ENCODE assay signal across 7 mouse cellular contexts in the genomic region with DNA sequence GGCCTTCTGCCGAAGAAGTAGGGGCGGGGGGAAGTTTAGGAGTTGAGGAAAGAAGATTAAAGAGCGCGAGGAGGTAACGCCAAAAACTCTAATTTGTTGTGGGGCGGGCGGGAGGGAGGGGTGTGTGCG. TPM values are rescaled to one million over a fixed set of nuclear protein-coding genes. Genes with fewer than 3 reads are reported as not detected.
DNase-seq lines count a peak whose midpoint lies in the region; ATAC-seq and TF ChIP-seq lines count a peak whose summit lies in the region.

A gene (plus strand): TSS at position 30 of the 129 bp plus-strand sequence.

- no peak for TF ChIP-seq EP300 in CH12.LX (IDR thresholded peaks at IDR 0.05; ENCODE audit: low read length)
- no peak for TF ChIP-seq EP300 in liver, embryonic 14.5 days (IDR thresholded peaks at IDR 0.05; ENCODE audit: low read depth)

- no peak for TF ChIP-seq RAD21 in CH12.LX (IDR thresholded peaks at IDR 0.05; ENCODE audit: low read depth, low read length)

- DNase-seq in CH12.LX (ENCODE audit: extremely low read depth), result no peak
- no peak for DNase-seq in hindbrain, embryonic 11.5 days (ENCODE audit: low spot score)
- no peak for DNase-seq in liver, embryonic 14.5 days (ENCODE audit: low read depth in 3 of 3, low spot score in 3 of 3)
- DNase-seq in retina, embryonic 14.5 days (ENCODE audit: low spot score), result no peak
- DNase-seq in kidney, postnatal 4 days, result no peak

- peak within 1 kb of the TSS; percentile 99 for H3K9ac ChIP-seq in CH12.LX (ENCODE audit: insufficient read depth, low read depth)
- peak within 1 kb of the TSS; percentile 81 for H3K9ac ChIP-seq in forebrain, embryonic 12.5 days
- peak within 1 kb of the TSS; percentile 74 for H3K9ac ChIP-seq in hindbrain, embryonic 11.5 days (ENCODE audit: low read depth, low read length)
- peak within 1 kb of the TSS; percentile 84 for H3K9ac ChIP-seq in liver, embryonic 14.5 days (replicated peaks)

- H3K79me2 ChIP-seq in C2C12 (ENCODE audit: control insufficient read depth, insufficient read depth), result no peaks in the 10 kb centered on the region
- no peaks in the 10 kb centered on the region; the same call in 1 of the 2 replicates for H3K79me2 ChIP-seq in CH12.LX (replicated peaks; ENCODE audit: control insufficient read depth, extremely low read depth, insufficient read depth, poor library complexity, severe bottlenecking)

- no peaks in the 10 kb centered on the region for H3K36me3 ChIP-seq in C2C12 (ENCODE audit: control insufficient read depth, insufficient read depth)
- no peaks in the 10 kb centered on the region for H3K36me3 ChIP-seq in CH12.LX (replicated peaks in 1 of 2; ENCODE audit: control insufficient read depth in 1 of 2, insufficient read depth in 1 of 2, low read length in 1 of 2)
- H3K36me3 ChIP-seq in forebrain, embryonic 12.5 days (replicated peaks), result no peaks in the 10 kb centered on the region
- no peaks in the 10 kb centered on the region for H3K36me3 ChIP-seq in hindbrain, embryonic 11.5 days (ENCODE audit: control insufficient read depth, insufficient read depth, low read length)
- no peaks in the 10 kb centered on the region for H3K36me3 ChIP-seq in liver, embryonic 14.5 days (replicated peaks; ENCODE audit: control insufficient read depth, insufficient read depth, low read depth)

- in situ Hi-C loops in CH12.LX (cut with MboI; ENCODE audit: low pct_ligation_motif_present, low pct_unique_long_range_greater_than_20kb, low sequenced_read_pairs), result no loop called here

- H3K9me3 ChIP-seq in CH12.LX (replicated peaks; ENCODE audit: low read length), result no peaks in the 10 kb centered on the region
- no peaks in the 10 kb centered on the region for H3K9me3 ChIP-seq in forebrain, embryonic 12.5 days
- H3K9me3 ChIP-seq in hindbrain, embryonic 11.5 days (ENCODE audit: control insufficient read depth, low read length), result no peaks in the 10 kb centered on the region
- no peaks in the 10 kb centered on the region for H3K9me3 ChIP-seq in liver, embryonic 14.5 days (ENCODE audit: control insufficient read depth, low read length)

- H3K4me3 ChIP-seq in C2C12 (ENCODE audit: insufficient read depth, poor library complexity, severe bottlenecking) (peak within 1 kb of the TSS; percentile 40), CH12.LX (replicated peaks in 1 of 3; ENCODE audit: low read depth in 2 of 3, low read length in 2 of 3, poor library complexity in 1 of 3) (peak within 1 kb of the TSS; percentile 52 to 86 (median 75))
- H3K4me3 ChIP-seq in forebrain, embryonic 12.5 days (replicated peaks), result peak within 1 kb of the TSS; percentile 69
- H3K4me3 ChIP-seq in hindbrain, embryonic 11.5 days (ENCODE audit: low read depth, low read length), result peak within 1 kb of the TSS; percentile 63
- peak within 1 kb of the TSS; percentile 58 to 79 for H3K4me3 ChIP-seq in liver, embryonic 14.5 days (ENCODE audit: insufficient read depth in 1 of 2, low read depth in 2 of 2, low read length in 2 of 2)

- 0% methylated on average over 5 of the region's 8 CpGs for WGBS in forebrain, embryonic 12.5 days
- WGBS in hindbrain, embryonic 11.5 days, result 0% methylated on average over 7 of the region's 8 CpGs
- 0% methylated on average over 7 of the region's 8 CpGs for WGBS in liver, embryonic 14.5 days (ENCODE audit: insufficient replicate concordance)

- no peak for ATAC-seq in forebrain, embryonic 12.5 days (ENCODE audit: low FRiP score)
- ATAC-seq in hindbrain, embryonic 11.5 days (ENCODE audit: low FRiP score), result no peak
- no peak for ATAC-seq in liver, embryonic 14.5 days (ENCODE audit: insufficient read depth)

- H3K27me3 ChIP-seq in C2C12 (ENCODE audit: control insufficient read depth, insufficient read depth, insufficient read length), result no peaks in the 10 kb centered on the region
- no peaks in the 10 kb centered on the region for H3K27me3 ChIP-seq in CH12.LX (replicated peaks)
- H3K27me3 ChIP-seq in forebrain, embryonic 12.5 days, result no peaks in the 10 kb centered on the region
- H3K27me3 ChIP-seq in hindbrain, embryonic 11.5 days (ENCODE audit: control insufficient read depth, insufficient read depth, low read length), result no peaks in the 10 kb centered on the region
- no peaks in the 10 kb centered on the region for H3K27me3 ChIP-seq in liver, embryonic 14.5 days (ENCODE audit: control insufficient read depth, insufficient read depth, low read length)

- TF ChIP-seq CTCF in C2C12 (IDR thresholded peaks at IDR 0.05; ENCODE audit: control insufficient read depth, insufficient read depth, insufficient read length) (no peak), CH12.LX (conservative IDR thresholded peaks at IDR 0.05 in 1 of 2, IDR thresholded peaks at IDR 0.05 in 1 of 2; ENCODE audit: low read depth in 2 of 2, low read length in 2 of 2) (no peak)
- TF ChIP-seq CTCF in liver, embryonic 14.5 days (IDR thresholded peaks at IDR 0.05; ENCODE audit: low read depth), result no peak

- dilution Hi-C loops in CH12.LX (cut with MboI; ENCODE audit: extremely low pct_ligation_motif_present, extremely low pct_unique_long_range_greater_than_20kb, low sequenced_read_pairs), result no loop called here

- no peak for TF ChIP-seq POLR2A in CH12.LX (IDR thresholded peaks at IDR 0.05; ENCODE audit: low read depth, low read length)

- H3K27ac ChIP-seq in CH12.LX (ENCODE audit: insufficient read depth, low read depth), result peak within 1 kb of the TSS; percentile 68
- peak within 1 kb of the TSS; percentile 99 for H3K27ac ChIP-seq in forebrain, embryonic 12.5 days
- peak within 1 kb of the TSS; percentile 96 for H3K27ac ChIP-seq in hindbrain, embryonic 11.5 days (ENCODE audit: low read depth, low read length)
- H3K27ac ChIP-seq in liver, embryonic 14.5 days, result peak within 1 kb of the TSS; percentile 82

- H3K4me2 ChIP-seq in CH12.LX (ENCODE audit: insufficient read depth, low read depth, poor library complexity, severe bottlenecking), result peak within 1 kb of the TSS; percentile 100
- H3K4me2 ChIP-seq in forebrain, embryonic 12.5 days, result peak within 1 kb of the TSS; percentile 66
- H3K4me2 ChIP-seq in hindbrain, embryonic 11.5 days (replicated peaks; ENCODE audit: low read depth, low read length), result peak within 1 kb of the TSS; percentile 57
- peak within 1 kb of the TSS; percentile 66 for H3K4me2 ChIP-seq in liver, embryonic 14.5 days (ENCODE audit: low read depth)

- no peaks in the 10 kb centered on the region for H3K79me3 ChIP-seq in C2C12 (ENCODE audit: low read depth)

- H3ac ChIP-seq in C2C12 (ENCODE audit: control insufficient read depth, insufficient read length, low read depth), result peak within 1 kb of the TSS; percentile 82

- H3K4me1 ChIP-seq in CH12.LX (ENCODE audit: control insufficient read depth in 1 of 2, insufficient read depth in 2 of 2), result peaks cover 0 to 21% of the 10 kb centered on the region in 2 experiments; a peak in 2 of 4 replicates
- H3K4me1 ChIP-seq in forebrain, embryonic 12.5 days, result peaks cover 10% of the 10 kb centered on the region
- H3K4me1 ChIP-seq in hindbrain, embryonic 11.5 days (replicated peaks; ENCODE audit: control insufficient read depth, insufficient read depth, low read length), result no peaks in the 10 kb centered on the region
- H3K4me1 ChIP-seq in liver, embryonic 14.5 days (replicated peaks; ENCODE audit: control insufficient read depth in 2 of 2, insufficient read depth in 2 of 2, low read length in 1 of 2), result peaks cover 3% of the 10 kb centered on the region in 2 experiments; a peak in 2 of 4 replicates

TF ChIP-seq in C2C12, 6 proteins besides CTCF, POLR2A, EP300 and RAD21:
- TF ChIP-seq MYOD1 (IDR thresholded peaks at IDR 0.05; ENCODE audit: control insufficient read depth, insufficient read length, low read depth), result no peak
- TF ChIP-seq CEBPB (IDR thresholded peaks at IDR 0.05; ENCODE audit: low read depth), result no peak
- no peak for TF ChIP-seq MAX (IDR thresholded peaks at IDR 0.05)
- no peak for TF ChIP-seq FOSL1 (IDR thresholded peaks at IDR 0.05; ENCODE audit: insufficient read depth, low read length, poor library complexity, severe bottlenecking)
- no peak for TF ChIP-seq MYOG (IDR thresholded peaks at IDR 0.05; ENCODE audit: control insufficient read depth, extremely low read depth, insufficient read length)
- TF ChIP-seq USF1 (IDR thresholded peaks at IDR 0.05; ENCODE audit: low read depth), result no peak

TF ChIP-seq in CH12.LX, 34 proteins besides CTCF, POLR2A, EP300 and RAD21:
- TF ChIP-seq MYC (IDR thresholded peaks at IDR 0.05; ENCODE audit: low read depth, low read length) (no peak), PAX5 (IDR thresholded peaks at IDR 0.05; ENCODE audit: low read length) (no peak), JUN (IDR thresholded peaks at IDR 0.05; ENCODE audit: insufficient read depth, low read depth, low read length) (no peak), ZNF384 (IDR thresholded peaks at IDR 0.05; ENCODE audit: low read depth, low read length) (no peak), E2F4 (IDR thresholded peaks at IDR 0.05; ENCODE audit: insufficient replicate concordance, low read depth, low read length) (no peak), NELFE (IDR thresholded peaks at IDR 0.05; ENCODE audit: low read depth, low read length) (no peak), SIN3A (IDR thresholded peaks at IDR 0.05; ENCODE audit: low read length) (no peak), MAX (IDR thresholded peaks at IDR 0.05; ENCODE audit: low read length) (no peak), ZC3H11A (IDR thresholded peaks at IDR 0.05; ENCODE audit: low read depth, low read length) (no peak), MEF2A (IDR thresholded peaks at IDR 0.05; ENCODE audit: borderline replicate concordance, low read depth, low read length) (no peak), SMC3 (IDR thresholded peaks at IDR 0.05; ENCODE audit: low read depth, low read length) (no peak), NRF1 (IDR thresholded peaks at IDR 0.05; ENCODE audit: low read depth, low read length) (no peak), HCFC1 (IDR thresholded peaks at IDR 0.05; ENCODE audit: low read depth, low read length) (no peak), GABPA (IDR thresholded peaks at IDR 0.05; ENCODE audit: insufficient replicate concordance, low read depth, low read length) (no peak), MXI1 (IDR thresholded peaks at IDR 0.05; ENCODE audit: low read depth, low read length) (no peak), ETS1 (conservative IDR thresholded peaks at IDR 0.05; ENCODE audit: low read depth, low read length) (no peak), ELF1 (IDR thresholded peaks at IDR 0.05; ENCODE audit: low read depth, low read length) (no peak), BHLHE40 (IDR thresholded peaks at IDR 0.05; ENCODE audit: low read depth, low read length) (no peak)

RNA-seq across cellular contexts. Expression of the gene that starts here (rescaled TPM):
- polyA plus RNA-seq in C2C12 (2012; fragmentation: generic; extraction: Trizol) (4.0 TPM), CH12.LX (2012; ENCODE audit: insufficient read length, low read depth) (51.6 and 57.2 TPM in 2 replicates)
- total RNA-seq in CH12.LX (2012; rRNA removed) (58.0 and 60.9 TPM in 2 replicates), CH12.LX (2014; rRNA removed) (23.2 and 24.9 TPM in 2 replicates)
- polyA plus RNA-seq in forebrain, embryonic 12.5 days (2016; fragmentation: Nextera tagmentation; extraction: Ambion mirVana), result 73.6 and 82.4 TPM in 2 replicates
- polyA plus RNA-seq in hindbrain, embryonic 11.5 days (2014; fragmentation: Nextera tagmentation; extraction: Ambion mirVana), result 47.9 and 64.1 TPM in 2 replicates
- 0.23 and 0.40 TPM in 2 replicates for polyA plus RNA-seq in liver, embryonic 14.5 days (2012; rRNA removed)
- polyA plus RNA-seq in liver, embryonic 14.5 days (2014; fragmentation: Nextera tagmentation; extraction: Ambion mirVana), result 2.2 and 2.8 TPM in 2 replicates
